Mouse (Mus musculus): ENCODE measurements around the gene Spdya. TPM values are rescaled to one million over a fixed set of nuclear protein-coding genes. Genes with fewer than 3 reads are reported as not detected.

Spdya gene
- total RNA-seq (2012; rRNA removed) (0.20 and 0.23 TPM in 2 replicates), polyA plus RNA-seq (2012; ENCODE audit: insufficient read depth in 1 of 2, insufficient read length in 2 of 2, low read depth in 1 of 2, low replicate concordance in 2 of 2, missing spikeins in 1 of 2) (under 1 TPM in 1 of 2 experiments, not detected in 1; 0.46 TPM)

- Histone ChIP-seq H3K27ac (ENCODE audit: control insufficient read depth, low read depth, low read length) (0 out of 2 replicates have a peak within 1 kb of the TSS, but pooled peaks have one; percentile 5), H3K27me3 (ENCODE audit: control insufficient read depth in 1 of 2, insufficient read depth in 2 of 2, low read length in 2 of 2) (no peaks in the 10 kb centered on the region), H3K9ac (ENCODE audit: control insufficient read depth, low read depth, low read length, poor library complexity, severe bottlenecking) (peak within 1 kb of the TSS; percentile 83), H3K36me3 (ENCODE audit: control insufficient read depth in 1 of 2, insufficient read depth in 2 of 2, low read length in 2 of 2) (peaks cover 0 to 8% of the 10 kb centered on the region in 2 experiments; a peak in 2 of 4 replicates), H3K9me3 (replicated peaks; ENCODE audit: insufficient read depth, low read length) (no peaks in the 10 kb centered on the region), H3K79me2 (ENCODE audit: control insufficient read depth, insufficient read depth, low read length, poor library complexity) (no peaks in the 10 kb centered on the region), H3K4me1 (ENCODE audit: control insufficient read depth in 1 of 2, insufficient read depth in 2 of 2, low read length in 2 of 2) (no peaks in the 10 kb centered on the region; a peak in 1 of 4 replicates), H3K4me3 (ENCODE audit: control insufficient read depth in 1 of 2, insufficient read depth in 1 of 2, low read depth in 2 of 2, low read length in 2 of 2) (peak within 1 kb of the TSS; percentile 70 to 89)
- peak; percentile 90 for DNase-seq (ENCODE audit: low read depth, low spot score)
- TF ChIP-seq GATA1 (IDR thresholded peaks at IDR 0.05; ENCODE audit: low read depth, low read length) (0 out of 2 replicates have a peak, but pooled peaks have one; percentile 6), EP300 (IDR thresholded peaks at IDR 0.05; ENCODE audit: low read depth in 1 of 2, low read length in 2 of 2) (0 out of 4 replicates have a peak, but pooled peaks of 1 of the 2 experiments have one; percentile 18), POLR2A (IDR thresholded peaks at IDR 0.05; ENCODE audit: control insufficient read depth in 1 of 2, insufficient read depth in 1 of 2, low read depth in 1 of 2, low read length in 2 of 2, poor library complexity in 1 of 2) (peak; percentile 61 to 63; a peak in 3 of 4 replicates), RCOR1 (IDR thresholded peaks at IDR 0.05; ENCODE audit: low read depth, low read length) (no peak), POLR2AphosphoS2 (IDR thresholded peaks at IDR 0.05; ENCODE audit: low read length) (peak; percentile 39; the same call in 1 of the 2 replicates), NELFE (IDR thresholded peaks at IDR 0.05; ENCODE audit: low read depth, low read length) (peak; percentile 33; the same call in 1 of the 2 replicates), TCF12 (IDR thresholded peaks at IDR 0.05; ENCODE audit: low read depth, low read length) (no peak), HCFC1 (IDR thresholded peaks at IDR 0.05; ENCODE audit: low read depth, low read length) (peak; percentile 32; the same call in 1 of the 2 replicates), NRF1 (IDR thresholded peaks at IDR 0.05; ENCODE audit: insufficient read depth, low read depth, low read length, poor library complexity, severe bottlenecking) (peak; percentile 17; the same call in 1 of the 2 replicates), MAX (IDR thresholded peaks at IDR 0.05; ENCODE audit: low read length) (peak; percentile 62; the same call in 1 of the 2 replicates), MEF2A (IDR thresholded peaks at IDR 0.05; ENCODE audit: extremely low read depth, insufficient replicate concordance, low read depth, low read length, poor library complexity, severe bottlenecking) (no peak), SIN3A (IDR thresholded peaks at IDR 0.05; ENCODE audit: low read length) (peak; percentile 56; the same call in 1 of the 2 replicates), USF1 (IDR thresholded peaks at IDR 0.05; ENCODE audit: low read depth, low read length) (no peak), ZMIZ1 (IDR thresholded peaks at IDR 0.05; ENCODE audit: low read depth, low read length) (0 out of 2 replicates have a peak, but pooled peaks have one; percentile 43), MAZ (IDR thresholded peaks at IDR 0.05; ENCODE audit: low read depth, low read length) (peak; percentile 61; the same call in 1 of the 2 replicates)
Measured at GRCm38 (mm10) chr17:71551757-71552451, at the start of gene Spdya. Gene Spdya, plus strand, starts transcription at chr17:71552061.

- TF ChIP-seq MYB (IDR thresholded peaks at IDR 0.05; ENCODE audit: low read depth, low read length) (no peak), POLR2AphosphoS2 (IDR thresholded peaks at IDR 0.05; ENCODE audit: low read length) (no peak), MYC (IDR thresholded peaks at IDR 0.05; ENCODE audit: low read depth, low read length) (no peak), SIN3A (IDR thresholded peaks at IDR 0.05; ENCODE audit: low read length) (no peak), ETS1 (IDR thresholded peaks at IDR 0.05; ENCODE audit: low read depth, low read length) (no peak), GATA1 (IDR thresholded peaks at IDR 0.05; ENCODE audit: low read depth, low read length) (no peak), NRF1 (IDR thresholded peaks at IDR 0.05; ENCODE audit: insufficient read depth, low read depth, low read length, poor library complexity, severe bottlenecking) (no peak), ELF1 (IDR thresholded peaks at IDR 0.05; ENCODE audit: low read depth, low read length) (no peak), EP300 (IDR thresholded peaks at IDR 0.05; ENCODE audit: low read depth in 1 of 2, low read length in 2 of 2) (no peak), TCF12 (IDR thresholded peaks at IDR 0.05; ENCODE audit: low read depth, low read length) (no peak), GABPA (IDR thresholded peaks at IDR 0.05; ENCODE audit: low read depth, low read length) (no peak), MAX (IDR thresholded peaks at IDR 0.05; ENCODE audit: low read length) (no peak), CTCF (IDR thresholded peaks at IDR 0.05 in 2 of 3, conservative IDR thresholded peaks at IDR 0.05 in 1 of 3; ENCODE audit: control insufficient read depth in 1 of 3, insufficient read depth in 1 of 3, low read depth in 2 of 3, low read length in 3 of 3, poor library complexity in 1 of 3, severe bottlenecking in 1 of 3) (no peak), MEF2A (IDR thresholded peaks at IDR 0.05; ENCODE audit: extremely low read depth, insufficient replicate concordance, low read depth, low read length, poor library complexity, severe bottlenecking) (no peak)
- Histone ChIP-seq H3K9me3 (replicated peaks; ENCODE audit: insufficient read depth, low read length) (no peaks in the 10 kb centered on the region), H3K4me1 (ENCODE audit: control insufficient read depth in 1 of 2, insufficient read depth in 2 of 2, low read length in 2 of 2) (peaks cover 0 to 4% of the 10 kb centered on the region in 2 experiments; a peak in 2 of 4 replicates), H3K4me3 (ENCODE audit: control insufficient read depth in 1 of 2, insufficient read depth in 1 of 2, low read depth in 2 of 2, low read length in 2 of 2) (no peak overlapping the region), H3K9ac (ENCODE audit: control insufficient read depth, low read depth, low read length, poor library complexity, severe bottlenecking) (no peak overlapping the region), H3K36me3 (ENCODE audit: control insufficient read depth in 1 of 2, insufficient read depth in 2 of 2, low read length in 2 of 2) (peaks cover 6 to 11% of the 10 kb centered on the region in 2 experiments), H3K79me2 (ENCODE audit: control insufficient read depth, insufficient read depth, low read length, poor library complexity) (no peaks in the 10 kb centered on the region), H3K27me3 (ENCODE audit: control insufficient read depth in 1 of 2, insufficient read depth in 2 of 2, low read length in 2 of 2) (no peaks in the 10 kb centered on the region), H3K27ac (ENCODE audit: control insufficient read depth, low read depth, low read length) (no peak overlapping the region)
- no peak for DNase-seq (ENCODE audit: low read depth, low spot score)
Measured at GRCm38 (mm10) chr17:71506832-71507231, 45.0 kb upstream of the Spdya start.
